In the genomic region with DNA sequence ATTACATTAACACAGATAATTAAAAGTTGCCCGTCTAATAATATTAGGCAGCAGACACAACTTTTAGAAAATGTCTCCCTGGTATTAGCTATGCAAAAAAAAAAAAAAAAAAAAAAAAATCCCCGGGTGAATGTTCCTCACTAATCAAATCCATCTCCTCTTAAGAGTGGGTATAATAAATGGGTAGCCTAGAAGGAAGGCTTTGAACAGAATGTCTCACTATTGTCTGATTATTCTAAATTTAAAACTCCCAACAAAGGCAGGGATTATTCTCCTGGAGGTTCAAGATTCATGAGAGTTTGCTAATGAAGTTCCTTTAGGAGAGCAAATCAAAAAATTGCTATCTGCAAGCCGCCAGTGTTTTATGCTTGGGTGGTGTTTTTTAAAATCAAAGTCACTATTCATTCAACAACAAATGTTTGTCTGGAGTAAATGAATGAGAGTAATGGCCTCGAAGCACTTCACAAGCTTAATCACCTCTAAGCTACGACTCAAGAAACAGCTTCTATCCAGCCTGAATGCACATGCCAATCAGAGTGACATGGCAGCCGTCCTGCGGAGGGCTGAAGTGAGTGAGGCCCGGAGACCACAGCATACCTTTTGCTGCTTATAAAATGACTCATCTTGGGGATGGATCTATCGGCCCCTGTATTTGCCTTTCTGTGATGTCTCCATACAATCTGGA, we compare ENCODE assay signal across 20 mouse cellular contexts.
A peak's percentile ranks its signal among the peaks of the same experiment; 100 is the strongest.
DNase-seq lines count a peak whose midpoint lies in the region; ATAC-seq and TF ChIP-seq lines count a peak whose summit lies in the region.
"Had no signal": no experiment of that assay in that cellular context is flagged by ENCODE, and none has a peak within 500 bp of the region (broad histone marks: within the 10 kb centered on the region; RNA-seq: fewer than 3 reads in every experiment).

No protein-coding gene starts in this region.

- no peak overlapping the region; the same call in 1 of the 2 replicates for H3K27ac ChIP-seq in forebrain, embryonic 11.5 days (ENCODE audit: low read depth, low read length)
- H3K27ac ChIP-seq in midbrain, embryonic 14.5 days (replicated peaks; ENCODE audit: low read depth, low read length) = 0 out of 2 replicates have a peak overlapping the region, but pooled peaks have one; percentile 2
- H3K27ac ChIP-seq: macrophage; neural tube, embryonic 12.5 days had no signal

- peak; percentile 86 for ATAC-seq in forebrain, embryonic 11.5 days (replicated peaks; ENCODE audit: low FRiP score)
- no peak; the same call in 1 of the 2 replicates for ATAC-seq in midbrain, embryonic 14.5 days (ENCODE audit: low FRiP score, low TSS enrichment)
- ATAC-seq: CD4-positive, CD25-positive, alpha-beta regulatory T cell, adult 4 months had no signal

- H3K9ac ChIP-seq in forebrain, embryonic 11.5 days (ENCODE audit: low read length) = no peak overlapping the region; the same call in 1 of the 2 replicates
- H3K9ac ChIP-seq in midbrain, embryonic 14.5 days (replicated peaks; ENCODE audit: low read length) = no peak overlapping the region
- H3K9ac ChIP-seq: heart, embryonic 12.5 days; neural tube, embryonic 12.5 days had no signal

- no peak for TF ChIP-seq POLR2A in brain, embryonic 14.5 days (IDR thresholded peaks at IDR 0.05; ENCODE audit: borderline replicate concordance, extremely low read depth, insufficient read depth, insufficient read length, poor library complexity, severe bottlenecking)

- peaks cover 28% of the 10 kb centered on the region for H3K4me1 ChIP-seq in forebrain, embryonic 11.5 days (replicated peaks; ENCODE audit: control insufficient read depth, insufficient read depth, low read length)
- peaks cover 36% of the 10 kb centered on the region; the same call in 1 of the 2 replicates for H3K4me1 ChIP-seq in midbrain, embryonic 14.5 days (ENCODE audit: control insufficient read depth, insufficient read depth, low read length)

- peak; percentile 62 for DNase-seq in heart, adult 11 months
- no peak for DNase-seq in heart, adult 18-20 months
- peak; percentile 90 for DNase-seq in brain, embryonic 14.5 days (ENCODE audit: low read depth)
- DNase-seq in forebrain, embryonic 11.5 days (ENCODE audit: low spot score) = peak; percentile 72
- DNase-seq in midbrain, embryonic 14.5 days = peak; percentile 46
- no peak for DNase-seq in layer of hippocampus, postnatal 36 days
- DNase-seq in kidney, adult 8-10 months = no peak
- DNase-seq in spleen, adult 12 weeks (ENCODE audit: low spot score) = no peak
- DNase-seq: adrenal gland, adult 2 months; cerebellum, adult 18-20 months; gastrocnemius, postnatal 36 days; kidney, adult 9 months; kidney, postnatal 4 days; left cerebral cortex, postnatal 4 days; lung, adult 2 months; thymus, postnatal 36 days had no signal

- peak overlapping the region; percentile 31; the same call in 1 of the 2 replicates for H3K4me2 ChIP-seq in forebrain, embryonic 11.5 days (ENCODE audit: low read depth, low read length, severe bottlenecking)
- H3K4me2 ChIP-seq in midbrain, embryonic 14.5 days (ENCODE audit: low read length) = no peak overlapping the region
- H3K4me2 ChIP-seq: heart, embryonic 12.5 days had no signal

- H3K27me3 ChIP-seq in forebrain, embryonic 11.5 days (ENCODE audit: control insufficient read depth, insufficient read depth, low read length) = no peaks in the 10 kb centered on the region; the same call in 1 of the 2 replicates
- no peaks in the 10 kb centered on the region for H3K27me3 ChIP-seq in midbrain, embryonic 14.5 days (ENCODE audit: control insufficient read depth, insufficient read depth, low read length)
- H3K27me3 ChIP-seq: heart, embryonic 12.5 days; neural tube, embryonic 12.5 days had no signal

- no peaks in the 10 kb centered on the region for H3K36me3 ChIP-seq in forebrain, embryonic 11.5 days (ENCODE audit: control insufficient read depth, insufficient read depth, low read length)
- H3K36me3 ChIP-seq in midbrain, embryonic 14.5 days (ENCODE audit: control insufficient read depth, insufficient read depth, low read length) = no peaks in the 10 kb centered on the region
- H3K36me3 ChIP-seq: heart, embryonic 12.5 days; neural tube, embryonic 12.5 days had no signal

- H3K4me3 ChIP-seq in forebrain, embryonic 11.5 days (ENCODE audit: low read depth, low read length) = no peak overlapping the region
- H3K4me3 ChIP-seq in midbrain, embryonic 14.5 days (replicated peaks; ENCODE audit: low read depth, low read length) = no peak overlapping the region
- H3K4me3 ChIP-seq: heart, embryonic 12.5 days; neural tube, embryonic 12.5 days had no signal

- H3K9me3 ChIP-seq in forebrain, embryonic 11.5 days (ENCODE audit: control insufficient read depth, low read length) = no peaks in the 10 kb centered on the region
- no peaks in the 10 kb centered on the region for H3K9me3 ChIP-seq in midbrain, embryonic 14.5 days (ENCODE audit: control insufficient read depth, low read length)
- H3K9me3 ChIP-seq: heart, embryonic 12.5 days; neural tube, embryonic 12.5 days had no signal

- 9% methylated on average over 9 of the region's 9 CpGs for WGBS in forebrain, embryonic 11.5 days
- WGBS in midbrain, embryonic 14.5 days = 9% methylated on average over 9 of the region's 9 CpGs

- no peak for TF ChIP-seq CTCF in brain, embryonic 14.5 days (IDR thresholded peaks at IDR 0.05; ENCODE audit: borderline replicate concordance, extremely low read depth, insufficient read depth, insufficient read length)

Comparison
In these comparisons a context has a peak if more than half of its experiments do, and no peak if none do; other contexts are left out.
1. DNase-seq: peak in heart, adult 11 months (single experiment), brain, embryonic 14.5 days (single experiment), forebrain, embryonic 11.5 days (single experiment) and midbrain, embryonic 14.5 days (single experiment); none in heart, adult 18-20 months (0 of 2), layer of hippocampus, postnatal 36 days (0 of 2), kidney, adult 8-10 months (0 of 2) and spleen, adult 12 weeks (single experiment).